ENCODE assay signal across 16 mouse cellular contexts in genomic region chr4:154764238-154764637, GRCm38 (mm10).
"Had no signal": no experiment of that assay in that cellular context is flagged by ENCODE, and none has a peak within 500 bp of the region (broad histone marks: within the 10 kb centered on the region; RNA-seq: fewer than 3 reads in every experiment).

No protein-coding gene starts in this region.

- H3K36me3 ChIP-seq: liver, embryonic 13.5 days; lung, embryonic 15.5 days; midbrain, embryonic 12.5 days; neural tube, embryonic 13.5 days had no signal

- H3K9ac ChIP-seq: liver, embryonic 13.5 days; liver, postnatal 0 days; lung, embryonic 15.5 days; midbrain, embryonic 12.5 days; neural tube, embryonic 13.5 days had no signal

- DNase-seq: kidney, adult 11 months; kidney, adult 9 months; kidney, postnatal 36 days; layer of hippocampus, adult 9-11 months; layer of hippocampus, postnatal 36 days; liver; liver, embryonic 13.5 days; liver, postnatal 0 days; lung, postnatal 14 days had no signal

- H3K27ac ChIP-seq: kidney, postnatal 0 days; liver, embryonic 13.5 days; lung, embryonic 15.5 days; macrophage; midbrain, embryonic 12.5 days; neural tube, embryonic 13.5 days; stomach, postnatal 0 days had no signal

- H3K4me3 ChIP-seq: liver, embryonic 13.5 days; lung, embryonic 15.5 days; midbrain, embryonic 12.5 days; neural tube, embryonic 13.5 days had no signal

- H3K27me3 ChIP-seq: lung, embryonic 15.5 days had no signal

- H3K9me3 ChIP-seq: liver, embryonic 13.5 days; lung, embryonic 15.5 days; midbrain, embryonic 12.5 days; neural tube, embryonic 13.5 days had no signal

- H3K4me2 ChIP-seq: liver, embryonic 13.5 days; lung, embryonic 15.5 days; midbrain, embryonic 12.5 days; neural tube, embryonic 13.5 days had no signal

- ATAC-seq: liver, postnatal 0 days; midbrain, embryonic 16.5 days had no signal

- H3K4me1 ChIP-seq: liver, embryonic 13.5 days; lung, embryonic 15.5 days had no signal
